Mouse (Mus musculus): ENCODE data around the gene Ankrd35.
A peak's percentile ranks its signal among the peaks of the same experiment; 100 is the strongest.
"Not testable (repeated sequence)": the region's sequence is repeated elsewhere in the genome, so short reads cannot be mapped to it uniquely, and the experiment has no call there.

Ankrd35 gene

DNA sequence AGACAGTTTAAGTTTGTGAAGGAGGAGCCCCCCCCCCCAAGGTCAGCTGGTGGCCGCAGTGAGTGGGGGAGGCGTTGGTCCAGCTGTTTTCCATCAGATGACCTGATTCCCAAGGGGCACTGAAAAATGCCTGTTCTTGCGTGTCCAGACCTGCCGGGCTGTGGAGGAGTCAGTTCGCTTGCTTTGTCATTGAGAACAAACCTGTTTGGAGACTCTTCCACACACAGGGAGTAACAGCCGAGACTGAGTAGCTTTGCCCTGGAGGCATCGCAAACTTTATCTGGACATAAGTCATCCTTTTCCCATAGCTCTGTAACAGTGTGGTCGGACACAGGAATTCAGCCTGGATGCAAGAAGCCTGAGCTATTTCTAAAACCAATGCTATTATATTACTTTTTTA lies 4.5 kb downstream of the Ankrd35 start:
- DNase-seq = no peak

GRCm38 (mm10) chr3:96675171-96675570 lies 5.2 kb downstream of the Ankrd35 start:
- no peak for DNase-seq

- DNase-seq = no peak
These were observed 5.8 kb downstream of the Ankrd35 start for GRCm38 (mm10) chr3:96675690-96676089.

GRCm38 (mm10) chr3:96678456-96678855 lies 8.5 kb downstream of the Ankrd35 start:
- no peak for DNase-seq

- no peak for DNase-seq
These were observed 9.3 kb downstream of the Ankrd35 start for GRCm38 (mm10) chr3:96679159-96679674.

DNA sequence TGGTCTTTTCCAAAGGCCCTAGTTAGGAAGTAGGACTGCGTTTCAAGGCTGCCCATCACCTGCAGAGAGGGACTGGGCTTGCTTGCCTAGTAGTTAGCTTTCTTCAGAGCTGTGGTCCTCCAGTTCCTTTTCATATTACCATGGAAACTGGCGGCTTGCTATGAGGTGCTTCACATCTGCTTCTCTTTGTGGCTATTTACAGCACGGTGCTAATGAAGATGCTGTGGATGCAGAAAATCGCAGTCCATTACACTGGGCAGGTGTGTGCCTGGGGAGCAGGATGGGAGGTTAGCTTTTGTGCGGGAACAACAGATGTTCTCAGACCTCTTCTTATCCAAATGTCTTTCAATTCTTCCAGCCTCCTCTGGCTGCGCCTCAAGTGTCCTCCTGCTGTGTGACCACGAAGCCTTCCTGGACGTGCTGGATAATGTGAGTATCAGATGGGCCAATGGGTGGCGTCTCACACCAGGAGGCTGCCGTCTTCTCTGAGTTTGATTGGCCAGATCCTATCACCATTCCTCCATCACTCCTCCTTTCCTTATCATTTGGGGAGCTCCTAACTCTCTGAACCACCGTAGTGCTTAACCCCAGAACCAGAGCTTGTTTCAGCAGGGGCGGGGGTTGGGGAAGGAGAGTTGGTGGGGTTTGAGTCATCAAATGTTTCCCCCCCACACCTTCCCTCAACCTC lies 10.5 kb downstream of the Ankrd35 start:
- no peak for DNase-seq

DNA sequence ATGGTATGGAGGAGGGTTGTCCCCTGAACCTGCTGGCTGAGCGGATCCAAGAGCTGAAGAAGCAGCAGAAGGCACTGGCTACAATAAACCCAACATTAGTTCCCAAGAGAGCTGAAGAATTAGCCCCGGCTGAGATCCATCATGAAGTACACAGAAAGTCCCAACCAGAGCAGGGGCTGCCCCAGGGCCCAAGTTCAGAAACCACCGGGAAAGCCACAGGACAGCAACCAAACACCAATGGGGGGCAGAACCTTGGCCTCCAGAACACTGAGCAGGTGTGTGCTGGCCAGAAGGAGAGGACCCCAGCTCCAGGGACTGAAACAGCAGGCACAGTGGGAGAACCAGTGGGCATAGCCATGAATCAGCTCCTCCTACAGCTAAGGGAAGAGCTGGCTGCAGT lies 13.6 kb downstream of the Ankrd35 start:
- no peak for DNase-seq

DNA sequence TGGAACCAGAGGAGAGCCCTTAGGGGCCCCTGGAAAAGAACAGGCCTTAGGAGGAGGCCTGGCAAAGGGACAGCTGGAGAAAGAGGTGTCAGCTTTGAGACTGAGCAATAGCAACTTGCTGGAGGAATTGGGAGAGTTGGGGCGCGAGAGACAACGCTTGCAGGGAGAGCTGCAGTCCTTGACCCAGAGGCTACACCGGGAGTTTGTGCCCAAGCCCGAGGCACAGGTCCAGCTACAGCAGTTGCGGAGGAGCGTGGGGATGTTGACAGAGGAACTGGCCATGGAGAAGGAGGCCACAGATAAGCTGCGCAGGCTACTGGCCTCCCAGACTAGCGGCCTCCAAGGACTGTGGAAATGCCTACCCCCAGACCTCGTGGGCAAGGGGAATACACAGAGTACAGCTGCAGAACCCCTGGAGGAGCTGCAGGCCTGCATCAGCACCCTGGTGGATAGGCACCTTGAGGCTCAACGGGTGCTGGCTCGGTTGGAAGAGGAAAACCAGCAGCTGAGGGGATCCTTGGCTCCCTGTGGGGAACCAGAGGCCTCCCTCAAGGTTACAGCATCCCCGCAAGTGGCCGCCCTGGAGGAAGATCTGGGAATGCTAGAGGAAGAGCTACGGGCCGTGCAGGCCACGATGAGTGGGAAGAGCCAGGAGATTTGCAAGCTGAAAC lies 14.4 kb downstream of the Ankrd35 start:
- no peak for DNase-seq

GRCm38 (mm10) chr3:96684822-96685156 lies 14.9 kb downstream of the Ankrd35 start:
- DNase-seq = no peak

DNA sequence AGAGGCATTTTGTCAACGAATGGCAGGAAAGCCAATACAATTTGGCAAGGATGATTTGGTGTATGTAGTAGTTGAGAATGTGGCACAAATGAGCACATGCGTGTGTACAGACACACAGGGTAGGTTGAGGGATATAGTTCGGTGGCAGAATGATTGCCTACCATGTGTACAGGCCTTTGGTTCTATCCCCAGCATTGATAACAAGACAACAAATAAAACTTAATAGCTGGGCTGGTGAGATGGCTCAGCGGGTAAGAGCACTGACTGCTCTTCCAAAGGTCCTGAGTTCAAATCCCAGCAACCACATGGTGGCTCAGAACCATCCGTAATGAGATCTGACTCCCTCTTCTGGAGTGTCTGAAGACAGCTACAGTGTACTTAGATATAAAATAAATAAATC lies 16.1 kb downstream of the Ankrd35 start:
- DNase-seq = not testable (repeated sequence)

DNA sequence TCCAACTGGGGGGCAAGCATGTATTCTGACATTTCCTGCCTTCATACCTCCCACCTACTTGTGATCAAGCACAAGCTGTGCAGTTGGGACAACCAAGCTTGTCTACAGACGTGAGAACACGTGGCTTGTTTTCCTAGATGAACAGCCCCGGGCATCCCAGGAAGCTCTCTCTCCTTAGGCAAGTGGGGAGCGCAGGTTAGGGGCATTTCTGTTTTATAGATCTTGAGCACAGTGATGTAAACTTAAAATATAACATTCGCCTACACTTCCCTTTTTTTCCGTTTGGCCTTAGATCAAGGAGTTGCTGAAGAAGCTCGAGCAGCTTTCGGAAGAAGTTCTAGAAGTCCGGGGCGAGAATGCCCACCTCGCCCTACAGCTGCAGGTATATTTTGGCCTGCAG lies 18.9 kb downstream of the Ankrd35 start:
- no peak for DNase-seq

DNA sequence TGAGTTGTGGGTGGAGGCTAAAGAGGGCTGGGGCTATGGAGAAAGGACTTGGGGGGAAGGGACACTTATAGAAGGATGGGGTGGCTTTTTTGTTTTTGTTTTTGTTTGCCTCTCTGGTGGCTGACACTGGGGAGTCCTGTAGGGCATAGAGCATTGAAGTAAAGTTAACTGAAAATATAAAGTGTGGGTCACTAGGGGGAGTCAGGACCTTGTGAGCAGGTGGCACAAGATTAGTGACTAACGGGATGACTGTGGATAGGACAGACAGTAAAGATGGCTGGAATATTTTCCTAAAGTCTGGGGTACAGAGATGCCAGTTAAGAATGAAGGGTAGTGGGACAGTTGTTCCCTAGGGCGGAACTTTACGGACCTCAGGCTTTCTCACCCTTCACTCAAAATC lies 20.4 kb downstream of the Ankrd35 start:
- DNase-seq = no peak

DNA sequence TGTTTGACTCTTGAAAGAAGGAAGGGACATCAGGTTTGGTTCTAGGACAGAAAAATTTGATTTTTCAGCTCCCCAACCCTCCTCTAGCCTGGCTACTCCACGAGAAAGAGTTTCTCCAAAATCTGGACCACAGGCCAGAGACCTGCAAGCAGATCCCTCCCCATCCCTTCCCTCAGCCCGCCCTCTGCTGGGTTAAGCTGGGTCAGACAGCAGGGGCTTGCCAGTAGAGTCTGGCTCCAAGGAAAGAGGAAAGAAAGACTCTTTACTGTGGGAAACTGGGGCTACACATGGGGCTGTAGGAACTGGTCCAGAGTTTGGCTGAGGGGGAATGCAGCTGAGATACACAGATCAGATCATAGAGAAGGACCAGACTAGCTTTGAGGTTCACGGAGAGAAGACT lies 22.6 kb downstream of the Ankrd35 start:
- DNase-seq = no peak

- DNase-seq = no peak
These were observed 23.6 kb downstream of the Ankrd35 start for GRCm38 (mm10) chr3:96693579-96693978.

DNA sequence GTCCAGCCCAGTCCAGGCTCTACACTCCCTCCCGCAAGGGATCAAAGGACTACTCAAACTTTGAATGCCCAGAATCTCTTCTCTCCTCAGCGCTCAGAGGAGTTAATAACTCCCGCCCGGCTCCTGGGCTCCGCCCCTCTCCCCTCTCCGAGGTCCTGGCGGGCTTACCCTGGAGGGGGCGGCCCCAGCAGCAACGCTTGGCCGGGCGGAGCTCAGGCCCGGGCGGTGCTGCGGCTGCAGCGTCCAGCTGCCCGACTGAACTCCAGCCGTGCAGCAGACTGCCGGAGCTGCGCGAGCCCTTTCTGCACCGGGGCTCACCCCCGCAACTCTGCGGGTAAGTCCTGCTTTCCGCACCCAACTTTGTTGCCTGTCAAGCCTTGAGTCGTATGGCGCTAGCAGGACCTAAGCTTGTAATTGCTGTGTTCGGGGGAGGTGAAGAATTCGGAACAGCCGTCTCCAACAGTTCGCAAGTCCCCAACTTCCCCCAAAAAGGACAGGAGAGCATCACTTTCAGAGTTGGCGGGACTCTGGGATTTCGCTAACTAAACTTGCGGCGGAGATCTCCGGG lies 26.4 kb downstream of the Ankrd35 start, which contains the start of gene Pias3:
Gene Pias3 (plus strand): TSS at position 187 of the 568 bp plus-strand sequence.
- peak; percentile 91 for DNase-seq

GRCm38 (mm10) chr3:96696766-96697732 lies 27.1 kb downstream of the Ankrd35 start:
- peak; percentile 95 for DNase-seq

- peak; percentile 75 for DNase-seq
These were observed 29.2 kb downstream of the Ankrd35 start for GRCm38 (mm10) chr3:96698993-96699690.

DNA sequence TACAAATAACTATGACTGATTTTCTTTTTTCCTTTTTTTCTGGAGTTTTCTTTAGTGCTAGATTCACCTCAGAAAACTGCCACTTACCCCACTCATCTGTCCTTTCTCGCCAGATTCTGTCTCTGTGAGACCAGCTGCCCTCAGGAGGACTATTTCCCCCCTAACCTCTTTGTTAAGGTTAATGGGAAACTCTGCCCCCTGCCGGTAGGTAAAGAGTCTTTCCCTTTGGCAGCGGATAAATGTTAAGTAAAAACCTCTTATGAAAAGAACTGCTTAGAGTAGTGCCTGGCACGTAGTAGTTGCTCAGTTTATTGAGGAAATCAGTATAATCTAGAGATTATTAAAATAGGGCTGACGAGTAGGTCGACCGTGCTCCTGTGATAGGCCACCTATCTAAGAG lies 30.4 kb downstream of the Ankrd35 start:
- DNase-seq = peak; percentile 66

DNA sequence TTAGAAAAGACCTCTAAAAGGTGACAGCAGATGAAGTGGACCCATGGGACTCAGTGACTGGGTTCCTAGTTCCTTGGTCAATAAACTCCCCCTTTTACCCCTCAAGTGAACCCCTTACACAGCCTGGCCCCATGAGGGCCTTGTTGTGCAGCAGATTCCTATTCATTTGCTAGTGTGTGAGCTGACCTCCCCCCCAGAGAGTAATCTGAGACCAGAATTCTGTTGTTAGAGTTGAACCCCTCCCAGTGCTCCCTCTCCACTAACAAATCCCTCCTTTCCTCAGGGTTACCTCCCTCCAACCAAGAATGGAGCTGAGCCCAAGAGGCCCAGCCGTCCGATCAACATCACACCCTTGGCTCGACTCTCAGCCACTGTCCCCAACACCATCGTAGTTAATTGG lies 31.1 kb downstream of the Ankrd35 start:
- DNase-seq = no peak

GRCm38 (mm10) chr3:96704778-96705177 lies 34.8 kb downstream of the Ankrd35 start:
- DNase-seq = peak; percentile 45

DNA sequence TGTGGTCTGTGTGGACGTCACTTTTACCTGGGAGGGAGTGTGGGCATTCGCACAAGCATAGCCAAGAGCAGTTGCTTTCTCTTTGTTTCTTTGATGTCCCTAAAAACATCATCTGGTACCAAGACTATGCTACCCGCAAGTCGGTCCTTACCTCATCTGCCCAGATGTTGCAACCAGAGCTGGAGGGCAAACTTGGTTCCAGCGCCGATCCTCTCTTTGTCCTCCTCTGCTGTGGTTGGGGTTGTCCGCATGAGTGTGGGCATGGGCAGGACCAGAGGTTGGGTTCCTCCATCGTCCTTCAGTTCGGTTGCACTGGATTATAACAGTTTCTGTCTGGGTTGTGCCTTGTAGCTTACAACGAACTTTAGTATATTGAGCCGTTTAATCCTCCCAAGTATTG lies 36.3 kb downstream of the Ankrd35 start:
- DNase-seq = no peak

DNA sequence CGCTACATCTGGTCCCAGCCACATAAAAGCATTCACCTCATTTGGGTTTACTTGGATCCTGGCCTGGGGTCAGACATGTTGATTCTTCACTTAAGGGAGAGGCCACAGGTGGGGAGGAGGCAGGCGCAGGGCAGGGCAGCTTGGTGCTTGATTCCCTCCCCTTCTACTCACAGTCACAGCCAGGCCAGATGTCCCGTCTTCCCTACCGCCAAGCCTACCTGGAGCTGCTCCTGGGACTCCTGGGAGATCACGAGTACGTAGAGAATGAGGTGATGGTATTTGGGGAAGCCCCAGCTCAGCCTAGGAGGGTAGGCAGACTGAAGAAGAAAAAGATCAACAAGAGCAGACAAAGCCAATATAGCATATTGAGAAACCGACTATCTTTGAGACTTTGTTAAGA lies 37.1 kb downstream of the Ankrd35 start:
- DNase-seq = no peak

All from retina, postnatal 1 day (tissue).